Mouse (Mus musculus): ENCODE results near the gene Igsf21. TPM values are rescaled to one million over a fixed set of nuclear protein-coding genes. Genes with fewer than 3 reads are reported as not detected.
A peak's percentile ranks its signal among the peaks of the same experiment; 100 is the strongest.

The Igsf21 gene
- polyA plus RNA-seq, 1 experiment from 2014 or later, result not detected

GRCm38 (mm10) chr4:140000911-140001310 is 245.7 kb downstream of the Igsf21 start:
- no peaks in the 10 kb centered on the region for H3K4me1 ChIP-seq (ENCODE audit: insufficient read depth)
- H3K36me3 ChIP-seq (replicated peaks; ENCODE audit: insufficient read depth, low read length), result no peaks in the 10 kb centered on the region
- DNase-seq, result no peak
- no peak for ATAC-seq
- H3K4me2 ChIP-seq (ENCODE audit: low read depth, low read length), result no peak overlapping the region
- WGBS (ENCODE audit: insufficient replicate concordance), result 64% methylated on average over 5 of the region's 5 CpGs
- H3K9ac ChIP-seq (replicated peaks), result no peak overlapping the region
- H3K9me3 ChIP-seq (ENCODE audit: low read length), result no peaks in the 10 kb centered on the region
- no peak overlapping the region for H3K4me3 ChIP-seq (ENCODE audit: low read depth, low read length)
- TF ChIP-seq CTCF (IDR thresholded peaks at IDR 0.05; ENCODE audit: low read depth), result no peak
- H3K27me3 ChIP-seq (ENCODE audit: insufficient read depth, low read length), result peaks cover 13% of the 10 kb centered on the region
- H3K27ac ChIP-seq (ENCODE audit: low read depth), result no peak overlapping the region

GRCm38 (mm10) chr4:139999033-139999432 is 247.6 kb downstream of the Igsf21 start:
- H3K4me3 ChIP-seq (ENCODE audit: low read depth, low read length), result no peak overlapping the region
- ATAC-seq, result no peak

GRCm38 (mm10) chr4:139995659-139996058 is 250.9 kb downstream of the Igsf21 start:
- Histone ChIP-seq H3K9me3 (ENCODE audit: low read length) (no peaks in the 10 kb centered on the region), H3K4me3 (ENCODE audit: low read depth, low read length) (no peak overlapping the region), H3K27me3 (ENCODE audit: insufficient read depth, low read length) (no peaks in the 10 kb centered on the region), H3K4me2 (ENCODE audit: low read depth, low read length) (no peak overlapping the region), H3K4me1 (ENCODE audit: insufficient read depth) (no peaks in the 10 kb centered on the region), H3K27ac (ENCODE audit: low read depth) (no peak overlapping the region), H3K36me3 (replicated peaks; ENCODE audit: insufficient read depth, low read length) (no peaks in the 10 kb centered on the region), H3K9ac (replicated peaks) (no peak overlapping the region)
- DNase-seq, result no peak
- TF ChIP-seq CTCF (IDR thresholded peaks at IDR 0.05; ENCODE audit: low read depth) (no peak), EP300 (IDR thresholded peaks at IDR 0.05; ENCODE audit: low read depth) (no peak)
- WGBS (ENCODE audit: insufficient replicate concordance), result 62% methylated on average over 8 of the region's 8 CpGs
- no peak for ATAC-seq

More at GRCm38 (mm10) chr4:139999033-139999432, 247.6 kb downstream of the Igsf21 start:
- Histone ChIP-seq H3K9ac (replicated peaks) (no peak overlapping the region), H3K27ac (ENCODE audit: low read depth) (no peak overlapping the region), H3K4me1 (ENCODE audit: insufficient read depth) (no peaks in the 10 kb centered on the region), H3K27me3 (ENCODE audit: insufficient read depth, low read length) (peaks cover 10% of the 10 kb centered on the region), H3K4me2 (ENCODE audit: low read depth, low read length) (no peak overlapping the region), H3K9me3 (ENCODE audit: low read length) (no peaks in the 10 kb centered on the region), H3K36me3 (replicated peaks; ENCODE audit: insufficient read depth, low read length) (no peaks in the 10 kb centered on the region)
- TF ChIP-seq EP300 (IDR thresholded peaks at IDR 0.05; ENCODE audit: low read depth), result no peak
- no peak for TF ChIP-seq CTCF (IDR thresholded peaks at IDR 0.05; ENCODE audit: low read depth)
- DNase-seq, result no peak
- 53% methylated on average over 6 of the region's 7 CpGs for WGBS (ENCODE audit: insufficient replicate concordance)

- WGBS (ENCODE audit: insufficient replicate concordance), result 20% methylated on average over 13 of the region's 16 CpGs
- no peaks in the 10 kb centered on the region for H3K36me3 ChIP-seq (replicated peaks; ENCODE audit: insufficient read depth, low read length)
- H3K4me2 ChIP-seq (ENCODE audit: low read depth, low read length), result no peak overlapping the region
- TF ChIP-seq EP300 (IDR thresholded peaks at IDR 0.05; ENCODE audit: low read depth), result no peak
- no peak for TF ChIP-seq CTCF (IDR thresholded peaks at IDR 0.05; ENCODE audit: low read depth)
- ATAC-seq (no peak), DNase-seq (no peak)
- no peak overlapping the region for H3K27ac ChIP-seq (ENCODE audit: low read depth)
- H3K4me3 ChIP-seq (ENCODE audit: low read depth, low read length), result no peak overlapping the region
- H3K9me3 ChIP-seq (ENCODE audit: low read length), result no peaks in the 10 kb centered on the region
- no peak overlapping the region for H3K9ac ChIP-seq (replicated peaks)
- H3K27me3 ChIP-seq (ENCODE audit: insufficient read depth, low read length), result no peaks in the 10 kb centered on the region
- H3K4me1 ChIP-seq (ENCODE audit: insufficient read depth), result no peaks in the 10 kb centered on the region
Observed at GRCm38 (mm10) chr4:139993111-139993755, 253.4 kb downstream of the Igsf21 start.

- H3K9me3 ChIP-seq (ENCODE audit: low read length), result no peaks in the 10 kb centered on the region
- DNase-seq, result no peak
- no peaks in the 10 kb centered on the region for H3K4me1 ChIP-seq (ENCODE audit: insufficient read depth)
- 46% methylated on average over 7 of the region's 7 CpGs for WGBS (ENCODE audit: insufficient replicate concordance)
- H3K27me3 ChIP-seq (ENCODE audit: insufficient read depth, low read length), result no peaks in the 10 kb centered on the region
- TF ChIP-seq CTCF (IDR thresholded peaks at IDR 0.05; ENCODE audit: low read depth) (no peak), EP300 (IDR thresholded peaks at IDR 0.05; ENCODE audit: low read depth) (no peak)
- H3K27ac ChIP-seq (ENCODE audit: low read depth), result no peak overlapping the region
- H3K4me3 ChIP-seq (ENCODE audit: low read depth, low read length), result no peak overlapping the region
- H3K4me2 ChIP-seq (ENCODE audit: low read depth, low read length), result no peak overlapping the region
- no peak for ATAC-seq
- no peak overlapping the region for H3K9ac ChIP-seq (replicated peaks)
- H3K36me3 ChIP-seq (replicated peaks; ENCODE audit: insufficient read depth, low read length), result no peaks in the 10 kb centered on the region
Observed at GRCm38 (mm10) chr4:139986913-139987312, 259.7 kb downstream of the Igsf21 start.

DNA sequence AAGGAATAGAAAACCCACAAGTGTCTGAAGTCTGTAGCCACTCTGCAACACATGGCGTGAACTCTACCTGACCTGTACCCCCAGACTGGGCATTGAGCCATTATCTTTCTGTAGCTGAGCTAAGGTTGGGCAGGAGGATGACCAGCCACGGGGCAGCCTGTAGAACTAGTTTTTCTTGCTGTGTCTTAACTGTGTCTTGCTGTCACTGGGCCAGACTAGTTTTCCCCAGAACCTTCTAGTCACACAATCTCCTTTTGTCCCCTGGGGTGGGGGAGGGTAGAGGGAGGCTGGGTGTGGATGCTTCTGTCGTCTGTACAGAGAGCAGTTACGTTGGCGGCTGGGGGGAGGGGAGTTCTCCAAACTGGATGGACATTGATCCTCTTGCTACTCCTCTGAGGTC is 267.9 kb downstream of the Igsf21 start:
- H3K9me3 ChIP-seq (ENCODE audit: low read length), result no peaks in the 10 kb centered on the region
- H3K4me3 ChIP-seq (ENCODE audit: low read depth, low read length), result no peak overlapping the region
- DNase-seq (peak; percentile 42), ATAC-seq (peak; percentile 36; the same call in 1 of the 2 replicates)
- TF ChIP-seq EP300 (IDR thresholded peaks at IDR 0.05; ENCODE audit: low read depth) (no peak), CTCF (IDR thresholded peaks at IDR 0.05; ENCODE audit: low read depth) (no peak)
- no peaks in the 10 kb centered on the region for H3K36me3 ChIP-seq (replicated peaks; ENCODE audit: insufficient read depth, low read length)
- H3K4me1 ChIP-seq (ENCODE audit: insufficient read depth), result peaks cover 14% of the 10 kb centered on the region; the same call in 1 of the 2 replicates
- H3K4me2 ChIP-seq (ENCODE audit: low read depth, low read length), result no peak overlapping the region
- no peaks in the 10 kb centered on the region for H3K27me3 ChIP-seq (ENCODE audit: insufficient read depth, low read length)
- no peak overlapping the region for H3K9ac ChIP-seq (replicated peaks)
- 41% methylated on average over 5 of the region's 5 CpGs for WGBS (ENCODE audit: insufficient replicate concordance)
- no peak overlapping the region for H3K27ac ChIP-seq (ENCODE audit: low read depth)
